Mouse (Mus musculus) heart, embryonic 12.5 days (tissue): ENCODE results near the gene Dennd1c. TPM values are rescaled to one million over a fixed set of nuclear protein-coding genes. Genes with fewer than 3 reads are reported as not detected.

ENCODE experiments used
- ATAC-seq: fragments of 200-750 bp; cut with Nextera tagmentation; 2 replicates; pipeline ENCODE4 v1.8.0; 2017; ENCODE audit warnings: moderate TSS enrichment, moderate library complexity; ENCODE audit not compliant: insufficient number of reproducible peaks, low FRiP score
- H3K27ac ChIP-seq: fragments of 300-500 bp; sonication (generic); 2 replicates; pipeline ENCODE4 v1.5.1; 2016; ENCODE audit warnings: mild to moderate bottlenecking, moderate library complexity; ENCODE audit not compliant: poor library complexity, severe bottlenecking
- H3K27me3 ChIP-seq: fragments of 300-500 bp; sonication (generic); replicated peaks from 2 replicates; pipeline ENCODE4 v1.6.1; 2016; ENCODE audit warnings: mild to moderate bottlenecking, moderate library complexity
- H3K36me3 ChIP-seq: fragments of 300-500 bp; sonication (generic); 2 replicates; pipeline ENCODE4 v1.6.1; 2016; ENCODE audit warnings: mild to moderate bottlenecking, moderate library complexity
- H3K4me1 ChIP-seq: fragments of 300-500 bp; sonication (generic); replicated peaks from 2 replicates; pipeline ENCODE4 v1.6.1; 2016; ENCODE audit warnings: mild to moderate bottlenecking
- H3K4me2 ChIP-seq: fragments of 300-500 bp; sonication (generic); 2 replicates; pipeline ENCODE4 v1.6.1; 2016; ENCODE audit warnings: mild to moderate bottlenecking, moderate library complexity
- H3K4me3 ChIP-seq: fragments of 300-500 bp; sonication (generic); 2 replicates; pipeline ENCODE4 v1.5.1; 2016; ENCODE audit warnings: mild to moderate bottlenecking
- H3K9ac ChIP-seq: fragments of 300-500 bp; sonication (generic); 2 replicates; pipeline ENCODE4 v1.6.1; 2016; ENCODE audit warnings: mild to moderate bottlenecking, moderate library complexity
- H3K9me3 ChIP-seq: fragments of 300-500 bp; sonication (generic); replicated peaks from 2 replicates; pipeline ENCODE4 v1.6.1; 2016; ENCODE audit warnings: mild to moderate bottlenecking, moderate library complexity
- WGBS: fragments of 180-500 bp; shearing (Covaris S2); methylation state at CpG from one replicate; pipeline ENCODE4 v1.1.7; 2016; 5-methylcytosine and 5-hydroxymethylcytosine counted together
- polyA plus RNA-seq: library from polyadenylated mRNA; unstranded; fragments of >200 nt; fragmentation: Nextera tagmentation; extraction: Ambion mirVana; gene quantifications from 2 replicates; pipeline ENCODE4 v1.2.1, GENCODE M21; 2016

Gene Dennd1c
- polyA plus RNA-seq: 0.66 and 1.4 TPM in 2 replicates

DNA sequence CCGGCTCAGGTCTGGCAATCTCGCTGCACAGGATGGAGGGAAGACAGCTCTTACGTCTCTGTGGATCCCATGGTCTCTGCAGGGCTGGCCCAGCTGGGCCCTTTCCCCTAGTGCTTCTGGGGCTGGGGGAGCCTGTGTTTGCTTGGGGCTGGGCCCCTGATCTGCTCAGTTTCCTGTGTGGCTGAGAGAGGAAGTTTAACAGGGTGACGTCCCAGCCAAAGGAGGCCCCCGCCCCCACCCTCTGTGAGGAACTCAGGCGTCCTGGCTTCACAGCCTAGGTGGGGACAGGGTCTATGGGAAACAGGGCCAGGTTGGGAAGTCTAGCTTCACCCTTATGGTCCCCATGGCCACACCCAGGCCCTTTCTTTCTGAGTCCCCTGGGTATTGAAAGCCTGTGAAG is at the start of gene Dennd1c:
TSS of gene Dennd1c (minus strand) at position 179 of the 400 bp plus-strand sequence.
- Histone ChIP-seq H3K9me3 (no peaks in the 10 kb centered on the region), H3K4me1 (peaks cover 6% of the 10 kb centered on the region; the same call in 1 of the 2 replicates), H3K9ac (no peak within 1 kb of the TSS), H3K27ac (no peak within 1 kb of the TSS), H3K4me3 (no peak within 1 kb of the TSS), H3K4me2 (peak within 1 kb of the TSS; percentile 13; the same call in 1 of the 2 replicates), H3K27me3 (peaks cover 15% of the 10 kb centered on the region; the same call in 1 of the 2 replicates), H3K36me3 (no peaks in the 10 kb centered on the region)
- peak; percentile 56 for ATAC-seq
- 28% methylated on average over 6 of the region's 6 CpGs for WGBS

DNA sequence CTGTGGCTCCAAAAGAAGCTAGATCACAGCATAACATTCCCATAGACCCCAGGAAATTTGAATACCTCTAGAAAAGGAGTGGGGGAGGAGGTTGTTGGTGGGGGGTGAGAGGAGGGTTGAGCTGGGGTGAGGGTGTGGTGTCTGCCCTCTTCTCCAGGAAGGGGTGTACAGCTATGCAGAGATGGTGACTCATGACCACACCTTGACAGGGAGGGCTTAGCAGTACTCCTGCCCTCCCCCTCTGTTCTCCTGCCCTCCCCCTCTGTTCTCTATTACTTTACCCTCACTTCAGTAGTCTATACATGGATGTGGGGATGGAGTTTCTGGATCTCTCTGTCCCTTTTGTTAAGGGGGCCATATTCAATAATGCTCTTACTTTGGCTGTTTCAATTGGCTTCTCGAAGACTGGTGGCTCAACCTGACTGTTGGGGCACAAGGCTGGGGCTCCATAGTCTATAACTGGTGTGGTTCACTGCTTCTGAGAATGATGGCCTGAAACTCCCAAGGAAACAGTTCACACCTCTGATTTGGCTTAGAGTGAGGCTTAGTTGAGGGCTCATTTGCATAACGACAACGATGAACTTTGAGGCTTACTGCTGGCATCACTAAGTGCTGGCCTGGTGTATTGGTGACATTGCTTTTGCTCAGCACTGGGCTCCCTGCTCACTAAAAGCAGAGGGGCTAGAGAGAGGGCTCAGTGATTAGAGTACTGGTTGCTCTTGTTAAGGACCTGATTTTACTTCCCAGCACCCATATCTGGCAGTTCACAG is 47.7 kb upstream of the Dennd1c start:
- H3K4me2 ChIP-seq: no peak overlapping the region
- ATAC-seq: no peak
- no peak overlapping the region for H3K9ac ChIP-seq
- H3K36me3 ChIP-seq: no peaks in the 10 kb centered on the region
- H3K9me3 ChIP-seq: no peaks in the 10 kb centered on the region
- 53% methylated on average over 3 of the region's 3 CpGs for WGBS
- H3K4me3 ChIP-seq: no peak overlapping the region
- 0 out of 2 replicates have a peak, but pooled peaks cover 3% of the 10 kb centered on the region for H3K27me3 ChIP-seq
- H3K27ac ChIP-seq: no peak overlapping the region
- H3K4me1 ChIP-seq: no peaks in the 10 kb centered on the region

- 78% methylated on average over 4 of the region's 4 CpGs for WGBS
- no peak for ATAC-seq
Observed at GRCm38 (mm10) chr17:57124792-57125191, 46.5 kb upstream of the Dennd1c start.

DNA sequence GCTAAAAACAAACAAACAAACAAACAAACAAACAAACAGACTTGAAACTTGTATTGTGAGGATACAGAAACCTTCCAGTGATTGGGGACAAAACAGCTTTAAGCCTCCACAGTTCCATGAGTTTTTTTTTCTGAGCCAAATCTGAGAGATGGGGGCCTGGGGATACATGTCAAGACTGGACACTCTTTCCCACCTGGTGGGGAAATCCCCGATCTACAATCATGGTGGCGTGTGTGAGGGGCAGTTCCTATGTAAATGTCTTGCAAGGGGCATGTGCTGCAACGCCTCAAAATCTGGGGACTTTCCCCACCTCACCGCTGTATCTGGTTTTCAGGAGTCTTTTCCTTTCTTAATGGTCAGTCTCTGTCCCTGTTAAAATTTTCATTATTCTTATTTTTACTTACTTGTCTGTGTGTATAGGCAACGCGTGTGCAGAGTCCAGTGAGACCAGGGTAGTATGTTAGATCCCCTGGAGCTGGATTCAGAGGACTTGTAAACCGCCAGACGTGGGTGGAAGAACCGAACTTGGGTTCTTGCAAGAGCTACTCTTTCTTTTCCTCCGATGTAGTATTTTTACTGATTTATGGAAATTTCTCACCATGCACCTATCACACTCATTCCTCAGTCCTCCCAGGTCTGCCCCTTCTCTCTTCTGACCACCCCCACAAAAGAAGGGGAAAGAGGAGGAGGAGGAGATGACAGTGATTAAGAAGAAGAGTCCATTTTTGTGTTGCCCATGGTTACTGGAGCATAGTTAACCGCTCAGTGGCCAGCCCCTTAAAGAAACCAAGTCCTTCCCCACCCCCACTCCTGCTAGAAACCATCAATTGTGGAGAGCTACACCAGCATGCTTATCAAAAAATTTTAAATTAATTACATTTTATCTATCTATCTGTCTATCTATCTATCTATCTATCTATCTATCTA is 45.1 kb upstream of the Dennd1c start:
- Histone ChIP-seq H3K27me3 (0 out of 2 replicates have a peak, but pooled peaks cover 3% of the 10 kb centered on the region), H3K27ac (no peak overlapping the region), H3K9ac (no peak overlapping the region), H3K36me3 (no peaks in the 10 kb centered on the region), H3K9me3 (no peaks in the 10 kb centered on the region), H3K4me3 (no peak overlapping the region), H3K4me2 (no peak overlapping the region), H3K4me1 (no peaks in the 10 kb centered on the region)
- no peak for ATAC-seq
- 82% methylated on average over 11 of the region's 11 CpGs for WGBS

More at GRCm38 (mm10) chr17:57124792-57125191, 46.5 kb upstream of the Dennd1c start:
- H3K4me2 ChIP-seq: no peak overlapping the region
- no peaks in the 10 kb centered on the region for H3K9me3 ChIP-seq
- H3K27me3 ChIP-seq: 0 out of 2 replicates have a peak, but pooled peaks cover 3% of the 10 kb centered on the region
- no peak overlapping the region for H3K4me3 ChIP-seq
- H3K36me3 ChIP-seq: no peaks in the 10 kb centered on the region
- H3K27ac ChIP-seq: no peak overlapping the region
- H3K4me1 ChIP-seq: no peaks in the 10 kb centered on the region
- no peak overlapping the region for H3K9ac ChIP-seq

- Histone ChIP-seq H3K36me3 (no peaks in the 10 kb centered on the region), H3K9ac (no peak overlapping the region), H3K27ac (no peak overlapping the region), H3K27me3 (0 out of 2 replicates have a peak, but pooled peaks cover 3% of the 10 kb centered on the region), H3K4me1 (no peaks in the 10 kb centered on the region), H3K4me2 (no peak overlapping the region), H3K4me3 (no peak overlapping the region), H3K9me3 (no peaks in the 10 kb centered on the region)
- ATAC-seq: no peak
- 72% methylated on average over 2 of the region's 2 CpGs for WGBS
Observed at GRCm38 (mm10) chr17:57121856-57122255, 43.5 kb upstream of the Dennd1c start.

GRCm38 (mm10) chr17:57118524-57119349 is 40.4 kb upstream of the Dennd1c start:
- Histone ChIP-seq H3K9me3 (no peaks in the 10 kb centered on the region), H3K4me1 (no peaks in the 10 kb centered on the region), H3K27ac (no peak overlapping the region), H3K9ac (no peak overlapping the region), H3K36me3 (no peaks in the 10 kb centered on the region), H3K4me2 (peak overlapping the region; percentile 44), H3K4me3 (no peak overlapping the region), H3K27me3 (no peaks in the 10 kb centered on the region; the same call in 1 of the 2 replicates)
- 3% methylated on average over 11 of the region's 11 CpGs for WGBS
- ATAC-seq: peak; percentile 80

DNA sequence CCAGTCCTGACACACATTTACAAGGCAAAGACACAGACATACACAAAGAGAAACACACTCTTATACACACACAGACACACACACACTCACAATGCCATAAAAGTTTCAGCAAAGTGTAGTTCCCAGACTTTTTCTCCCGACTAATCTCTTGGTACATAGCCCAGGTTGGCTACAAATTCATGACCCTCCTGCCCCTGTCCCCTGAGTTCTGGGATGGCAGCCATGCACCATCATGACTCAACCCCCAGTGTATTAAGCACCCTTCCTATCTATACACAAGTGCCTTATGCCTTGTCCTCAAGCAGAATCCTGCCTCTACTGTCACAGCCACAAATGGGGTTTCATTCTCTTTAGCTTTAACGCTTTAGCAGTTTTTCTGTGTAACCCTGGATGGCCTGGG is 38.5 kb upstream of the Dennd1c start:
- H3K27ac ChIP-seq: no peak overlapping the region
- H3K4me2 ChIP-seq: no peak overlapping the region
- ATAC-seq: no peak
- H3K36me3 ChIP-seq: no peaks in the 10 kb centered on the region
- H3K4me1 ChIP-seq: no peaks in the 10 kb centered on the region
- no peak overlapping the region for H3K9ac ChIP-seq
- H3K27me3 ChIP-seq: no peaks in the 10 kb centered on the region; the same call in 1 of the 2 replicates
- H3K4me3 ChIP-seq: no peak overlapping the region
- 69% methylated on average over 2 of the region's 2 CpGs for WGBS
- no peaks in the 10 kb centered on the region for H3K9me3 ChIP-seq

- WGBS: 80% methylated on average over 10 of the region's 10 CpGs
- Histone ChIP-seq H3K27ac (no peak overlapping the region), H3K36me3 (no peaks in the 10 kb centered on the region)
Observed at GRCm38 (mm10) chr17:57112768-57113474, 34.6 kb upstream of the Dennd1c start.

DNA sequence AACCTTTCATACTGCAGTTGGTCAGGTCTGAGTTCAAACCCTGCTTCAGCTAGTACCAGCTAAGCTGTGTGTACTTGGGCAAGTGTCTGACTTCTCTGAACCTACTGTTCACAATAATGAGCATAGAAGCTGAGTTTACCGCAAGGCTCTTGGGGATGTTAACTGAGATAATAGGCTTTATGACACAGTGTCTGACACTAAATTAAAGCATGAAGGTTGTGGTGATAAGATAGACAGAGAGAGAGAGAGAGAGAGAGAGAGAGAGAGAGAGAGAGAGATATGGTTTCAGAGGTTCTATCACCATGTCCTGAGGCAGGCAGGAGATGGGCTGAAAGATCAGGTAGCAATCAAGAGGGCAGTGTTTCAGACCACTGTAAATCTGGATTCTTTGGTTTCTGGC is 31.7 kb upstream of the Dennd1c start:
- no peaks in the 10 kb centered on the region for H3K36me3 ChIP-seq
- ATAC-seq: no peak
- H3K27ac ChIP-seq: no peak overlapping the region
- H3K9ac ChIP-seq: no peak overlapping the region
- no peak overlapping the region for H3K4me3 ChIP-seq
- H3K9me3 ChIP-seq: no peaks in the 10 kb centered on the region
- no peaks in the 10 kb centered on the region; the same call in 1 of the 2 replicates for H3K27me3 ChIP-seq
- H3K4me1 ChIP-seq: peaks cover 9% of the 10 kb centered on the region; the same call in 1 of the 2 replicates
- WGBS: 76% methylated on average over 1 of the region's 1 CpGs
- H3K4me2 ChIP-seq: no peak overlapping the region

More at GRCm38 (mm10) chr17:57112768-57113474, 34.6 kb upstream of the Dennd1c start:
- H3K27me3 ChIP-seq: no peaks in the 10 kb centered on the region; the same call in 1 of the 2 replicates
- no peak for ATAC-seq
- no peak overlapping the region for H3K4me3 ChIP-seq
- H3K4me1 ChIP-seq: peaks cover 8% of the 10 kb centered on the region; the same call in 1 of the 2 replicates
- H3K4me2 ChIP-seq: no peak overlapping the region
- H3K9me3 ChIP-seq: no peaks in the 10 kb centered on the region
- H3K9ac ChIP-seq: no peak overlapping the region

DNA sequence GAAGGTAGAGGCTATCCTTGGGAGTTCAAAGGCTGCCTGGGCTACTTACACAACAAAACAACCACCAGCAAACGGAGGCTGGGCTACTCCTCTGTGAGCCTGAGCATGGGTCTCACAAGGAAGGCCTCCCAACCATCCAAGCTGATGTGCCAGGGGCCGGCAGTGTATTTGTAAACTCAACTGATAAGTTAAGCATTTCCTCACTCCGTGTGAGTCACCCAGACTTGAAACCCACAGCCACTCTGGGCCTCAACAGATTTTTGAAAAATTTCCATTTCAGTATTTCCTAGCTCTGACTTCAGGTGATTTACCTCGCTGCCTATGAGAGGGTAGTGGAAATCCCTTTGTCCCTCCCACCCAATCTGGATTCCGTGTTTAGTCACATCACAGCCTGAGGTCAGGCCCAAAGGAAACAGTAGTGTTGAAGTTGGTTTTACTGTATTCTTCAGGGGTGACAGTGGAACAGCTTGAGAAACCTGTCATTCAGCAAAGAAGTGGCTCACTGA is 30.4 kb upstream of the Dennd1c start:
- H3K4me2 ChIP-seq: no peak overlapping the region
- ATAC-seq: no peak
- no peak overlapping the region for H3K4me3 ChIP-seq
- H3K36me3 ChIP-seq: no peaks in the 10 kb centered on the region
- H3K9me3 ChIP-seq: no peaks in the 10 kb centered on the region
- H3K4me1 ChIP-seq: peaks cover 16% of the 10 kb centered on the region
- no peaks in the 10 kb centered on the region for H3K27me3 ChIP-seq
- H3K27ac ChIP-seq: no peak overlapping the region
- 31% methylated on average over 5 of the region's 5 CpGs for WGBS
- H3K9ac ChIP-seq: no peak overlapping the region
